Mouse (Mus musculus) cerebral cortex, adult 2 months (tissue): ENCODE data around the gene Rab26.

ENCODE experiments used
- WGBS: fragments of 180-500 bp; shearing (Covaris S2); methylation state at CpG from one replicate; pipeline ENCODE4 v1.1.7; 2018; 5-methylcytosine and 5-hydroxymethylcytosine counted together

Gene Rab26

DNA sequence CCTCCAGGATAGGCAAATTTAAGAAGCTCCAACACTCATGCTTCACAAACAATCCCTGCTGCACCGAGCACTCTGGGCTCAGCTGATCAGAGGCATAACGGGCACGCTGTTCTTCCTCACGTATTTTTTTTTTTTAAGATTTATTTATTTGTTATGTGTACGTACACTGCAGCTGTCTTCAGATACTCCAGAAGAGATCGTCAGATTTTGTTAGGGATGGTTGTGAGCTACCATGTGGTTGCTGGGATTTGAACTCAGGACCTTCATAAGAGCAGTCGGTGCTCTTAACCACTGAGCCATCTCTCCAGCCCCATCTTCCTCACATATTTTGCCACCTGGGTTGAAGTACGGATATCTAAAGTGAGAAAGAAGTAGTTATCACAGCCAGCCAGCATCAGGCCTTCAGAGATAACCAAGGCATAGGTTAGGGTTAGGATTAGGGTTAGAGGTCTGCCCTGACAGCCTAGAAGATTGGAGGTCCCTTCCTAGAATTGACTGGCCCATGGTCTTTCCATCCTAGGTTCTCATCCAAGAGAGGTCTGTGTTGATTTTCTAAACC, at the start of gene Rab26:
Gene Rab26 (minus strand): TSS at position 51 of the 559 bp plus-strand sequence.
- WGBS, result 65% methylated on average over 8 of the region's 8 CpGs

DNA sequence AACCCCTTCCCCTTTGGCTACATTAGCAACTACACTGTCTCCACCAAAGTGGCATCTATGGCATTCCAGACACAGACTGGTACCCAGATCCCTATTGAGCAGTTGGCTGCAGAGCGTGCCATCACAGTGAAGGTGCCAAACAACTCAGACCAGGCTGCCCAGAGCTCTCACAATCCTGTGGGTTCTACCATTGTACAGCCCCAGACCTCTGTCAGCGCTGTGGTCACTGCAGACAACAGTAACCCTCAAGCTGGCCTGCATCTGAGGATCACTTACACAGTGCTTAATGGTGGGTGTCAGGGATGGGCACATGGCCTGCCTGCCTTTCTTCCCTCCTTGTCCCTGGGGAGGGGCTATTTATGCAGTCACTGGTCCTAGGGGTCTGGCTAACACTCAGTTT, 46.3 kb upstream of the Rab26 start:
- 94% methylated on average over 2 of the region's 2 CpGs for WGBS

DNA sequence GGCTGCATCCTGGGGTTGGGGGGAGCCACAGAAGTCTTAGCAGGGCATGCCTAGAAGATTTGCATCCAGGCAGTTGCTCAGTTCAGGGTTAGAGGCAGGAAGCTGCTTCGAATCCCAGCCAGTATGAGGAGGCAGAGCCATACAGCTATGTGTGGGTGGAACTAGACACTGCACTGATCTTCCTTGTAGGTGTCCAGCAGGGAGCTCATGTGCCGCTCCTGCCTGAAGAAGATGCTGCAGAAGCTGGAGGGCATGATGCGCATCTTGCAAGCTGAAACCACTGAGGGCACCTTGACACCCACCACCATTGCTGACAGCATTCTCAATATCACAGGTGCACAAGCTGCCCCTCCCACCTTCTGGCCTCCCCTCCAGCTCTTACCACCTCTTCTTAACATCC, 45.5 kb upstream of the Rab26 start:
- WGBS, result 57% methylated on average over 3 of the region's 3 CpGs

DNA sequence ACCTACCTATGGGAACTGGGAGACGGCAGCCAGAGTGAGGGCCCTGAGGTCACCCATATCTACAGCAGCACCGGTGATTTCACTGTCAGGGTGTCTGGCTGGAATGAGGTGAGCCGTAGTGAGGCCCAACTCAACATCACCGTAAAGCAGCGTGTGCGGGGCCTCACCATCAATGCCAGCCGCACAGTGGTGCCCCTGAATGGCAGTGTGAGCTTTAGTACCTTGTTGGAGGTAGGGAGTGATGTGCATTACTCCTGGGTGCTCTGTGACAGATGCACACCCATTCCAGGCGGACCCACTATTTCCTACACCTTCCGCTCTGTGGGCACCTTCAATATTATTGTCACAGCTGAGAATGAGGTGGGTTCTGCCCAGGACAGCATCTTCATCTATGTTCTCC, 39.8 kb upstream of the Rab26 start:
- 94% methylated on average over 9 of the region's 9 CpGs for WGBS

DNA sequence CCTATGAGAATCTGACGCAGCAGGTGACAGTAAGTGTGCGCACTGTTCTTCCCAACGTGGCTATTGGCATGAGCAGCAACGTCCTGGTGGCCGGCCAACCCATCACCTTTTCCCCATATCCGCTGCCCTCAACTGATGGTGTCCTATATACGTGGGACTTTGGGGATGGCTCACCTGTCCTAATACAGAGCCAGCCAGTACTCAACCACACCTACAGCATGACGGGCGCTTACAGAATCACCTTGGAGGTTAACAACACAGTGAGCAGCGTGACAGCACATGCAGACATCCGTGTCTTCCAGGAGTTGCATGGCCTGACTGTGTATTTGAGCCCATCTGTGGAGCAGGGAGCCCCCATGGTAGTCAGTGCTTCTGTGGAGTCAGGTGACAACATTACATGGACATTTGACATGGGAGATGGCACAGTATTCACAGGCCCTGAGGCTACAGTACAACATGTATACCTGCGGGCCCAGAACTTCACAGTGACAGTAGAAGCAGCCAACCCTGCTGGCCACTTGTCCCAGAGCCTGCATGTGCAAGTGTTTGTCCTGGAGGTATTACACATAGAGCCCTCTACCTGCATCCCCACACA, 38.7 kb upstream of the Rab26 start:
- WGBS, result 91% methylated on average over 12 of the region's 12 CpGs

DNA sequence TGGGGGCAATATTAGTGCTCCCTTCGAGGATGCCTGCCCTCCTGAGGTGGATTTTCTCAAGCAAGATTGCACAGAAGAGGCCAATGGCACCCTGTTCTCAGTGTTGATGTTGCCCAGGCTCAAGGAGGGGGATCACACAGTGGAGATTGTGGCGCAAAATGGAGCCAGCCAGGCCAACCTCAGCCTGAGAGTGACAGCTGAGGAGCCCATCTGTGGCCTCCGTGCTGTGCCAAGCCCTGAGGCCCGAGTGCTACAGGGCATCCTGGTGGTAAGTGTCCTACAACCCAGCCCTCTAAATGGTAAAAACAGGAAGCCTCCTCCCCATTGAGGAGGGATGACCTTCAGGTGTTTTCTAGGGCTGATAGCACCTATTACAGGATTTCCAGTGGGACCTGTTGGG, 35.8 kb upstream of the Rab26 start:
- 78% methylated on average over 4 of the region's 4 CpGs for WGBS

DNA sequence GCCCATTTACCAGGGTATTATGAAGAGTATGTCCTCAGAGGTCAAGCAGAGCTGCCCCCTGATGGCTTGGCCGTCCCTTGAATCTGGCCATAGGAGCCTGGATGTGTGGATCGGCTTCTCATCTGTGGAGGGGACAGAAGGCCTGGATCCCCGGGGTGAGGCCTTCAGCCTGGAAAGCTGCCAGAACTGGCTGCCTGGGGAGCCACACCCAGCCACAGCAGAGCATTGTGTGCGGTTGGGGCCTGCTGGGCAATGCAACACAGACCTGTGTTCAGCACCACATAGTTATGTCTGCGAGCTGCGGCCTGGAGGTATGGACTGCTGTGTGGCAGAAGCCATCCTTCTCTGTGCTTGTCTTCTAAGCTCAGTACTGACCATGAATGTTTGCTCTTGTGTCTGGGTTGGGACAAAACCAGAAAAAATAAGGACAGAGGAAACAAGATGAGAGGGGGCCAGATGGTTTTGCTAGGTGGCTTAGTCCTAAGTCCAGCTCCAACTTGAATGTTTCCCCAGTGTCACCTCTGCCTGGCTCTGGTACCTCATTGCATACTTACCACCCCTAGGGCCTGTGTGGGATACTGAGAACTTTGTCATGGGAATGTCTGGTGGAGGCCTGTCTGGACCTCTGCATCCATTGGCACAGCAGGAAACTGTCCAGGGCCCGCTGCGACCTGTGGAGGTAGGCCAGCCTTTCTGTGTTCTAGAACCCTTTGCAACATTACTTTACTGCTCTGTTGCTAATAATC, 33.2 kb upstream of the Rab26 start:
- 51% methylated on average over 8 of the region's 8 CpGs for WGBS

DNA sequence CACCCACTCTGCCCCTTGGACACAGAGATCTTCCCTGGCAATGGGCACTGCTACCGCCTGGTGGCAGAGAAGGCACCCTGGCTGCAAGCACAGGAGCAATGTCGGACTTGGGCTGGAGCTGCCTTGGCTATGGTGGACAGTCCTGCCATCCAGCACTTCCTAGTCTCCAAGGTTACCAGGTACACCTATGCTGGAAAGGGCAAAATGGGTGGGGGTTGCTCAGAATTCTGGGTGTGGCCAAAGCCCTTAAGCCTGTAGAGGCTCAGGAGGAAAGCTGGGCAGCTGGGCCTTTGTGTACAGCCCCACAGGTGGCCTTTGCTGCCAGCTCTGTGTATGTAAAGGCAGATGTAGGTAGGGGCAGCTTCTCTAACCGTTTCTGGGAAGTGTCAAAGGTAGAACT, 31.8 kb upstream of the Rab26 start:
- WGBS, result 68% methylated on average over 3 of the region's 3 CpGs

DNA sequence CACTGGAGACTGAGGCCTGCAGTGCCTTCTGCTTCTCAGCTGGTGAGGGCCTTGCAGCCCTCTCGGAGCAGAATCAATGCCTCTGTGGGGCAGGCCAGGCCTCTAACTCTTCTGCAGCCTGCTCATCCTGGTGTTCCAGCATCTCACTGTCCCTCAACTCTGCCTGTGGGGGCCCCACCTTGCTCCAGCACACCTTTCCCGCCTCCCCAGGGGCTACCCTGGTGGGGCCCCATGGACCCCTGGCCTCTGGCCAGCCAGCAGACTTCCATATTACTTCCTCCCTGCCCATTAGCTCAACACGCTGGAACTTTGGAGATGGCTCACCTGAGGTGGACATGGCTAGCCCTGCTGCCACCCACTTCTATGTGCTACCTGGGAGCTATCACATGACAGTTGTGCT, 31.1 kb upstream of the Rab26 start:
- 76% methylated on average over 3 of the region's 3 CpGs for WGBS

DNA sequence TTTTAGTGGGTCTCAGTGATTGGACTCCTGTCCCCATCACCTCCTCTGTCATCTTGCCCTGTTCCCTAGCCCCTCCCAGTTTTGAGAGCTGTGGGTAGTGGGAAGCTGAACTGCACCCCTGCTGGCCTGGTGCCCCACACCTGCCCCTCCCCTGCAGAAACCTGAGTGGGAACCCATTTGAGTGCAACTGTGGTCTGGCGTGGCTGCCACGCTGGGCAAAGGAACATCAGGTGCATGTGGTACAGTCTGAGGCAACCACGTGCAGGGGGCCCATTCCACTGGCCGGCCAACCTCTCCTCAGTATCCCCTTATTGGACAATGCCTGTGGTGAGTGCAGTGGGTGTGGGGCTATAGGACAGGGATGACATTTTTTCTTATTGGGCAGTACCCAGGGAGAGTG, 30.4 kb upstream of the Rab26 start:
- 81% methylated on average over 4 of the region's 4 CpGs for WGBS

DNA sequence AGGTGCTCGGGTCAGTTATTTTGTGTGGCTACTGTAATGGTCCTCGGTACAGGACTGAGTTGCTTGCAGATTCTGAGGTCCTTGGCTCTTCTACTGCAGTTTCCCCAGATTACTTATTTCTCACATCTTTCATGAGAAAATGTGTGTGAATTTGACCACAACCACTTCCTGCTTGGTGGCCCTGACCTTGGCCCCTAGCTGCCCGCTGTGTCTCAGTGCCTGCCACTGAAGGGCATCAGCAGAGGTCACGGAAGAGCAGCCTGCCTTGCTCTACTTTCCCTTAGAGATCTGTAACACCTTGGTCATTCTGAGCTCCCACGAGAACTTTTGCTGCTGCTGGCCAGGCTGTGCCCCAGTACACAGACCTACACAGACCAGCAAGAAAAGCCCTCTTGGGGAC, 29.6 kb upstream of the Rab26 start:
- 84% methylated on average over 5 of the region's 5 CpGs for WGBS

DNA sequence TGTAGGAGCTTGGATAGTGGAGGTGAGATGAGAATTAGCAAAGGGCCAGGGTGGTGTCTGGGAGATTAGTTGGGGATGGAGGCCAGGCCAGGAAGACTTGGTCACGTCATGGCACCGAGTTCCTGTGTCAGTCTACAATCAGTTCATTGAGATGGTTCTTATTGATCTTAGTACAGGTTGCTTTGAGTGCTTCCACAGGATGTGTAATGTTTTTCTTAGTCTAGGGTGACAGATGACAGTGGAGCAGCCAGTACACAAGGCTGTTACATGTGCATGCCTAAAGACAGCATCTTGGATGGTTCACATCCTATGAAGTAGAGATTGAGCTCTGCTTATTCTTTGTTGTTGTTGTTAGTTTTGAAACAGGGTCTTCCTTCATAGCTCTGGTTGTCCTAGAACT, 27.6 kb upstream of the Rab26 start:
- 84% methylated on average over 2 of the region's 2 CpGs for WGBS

DNA sequence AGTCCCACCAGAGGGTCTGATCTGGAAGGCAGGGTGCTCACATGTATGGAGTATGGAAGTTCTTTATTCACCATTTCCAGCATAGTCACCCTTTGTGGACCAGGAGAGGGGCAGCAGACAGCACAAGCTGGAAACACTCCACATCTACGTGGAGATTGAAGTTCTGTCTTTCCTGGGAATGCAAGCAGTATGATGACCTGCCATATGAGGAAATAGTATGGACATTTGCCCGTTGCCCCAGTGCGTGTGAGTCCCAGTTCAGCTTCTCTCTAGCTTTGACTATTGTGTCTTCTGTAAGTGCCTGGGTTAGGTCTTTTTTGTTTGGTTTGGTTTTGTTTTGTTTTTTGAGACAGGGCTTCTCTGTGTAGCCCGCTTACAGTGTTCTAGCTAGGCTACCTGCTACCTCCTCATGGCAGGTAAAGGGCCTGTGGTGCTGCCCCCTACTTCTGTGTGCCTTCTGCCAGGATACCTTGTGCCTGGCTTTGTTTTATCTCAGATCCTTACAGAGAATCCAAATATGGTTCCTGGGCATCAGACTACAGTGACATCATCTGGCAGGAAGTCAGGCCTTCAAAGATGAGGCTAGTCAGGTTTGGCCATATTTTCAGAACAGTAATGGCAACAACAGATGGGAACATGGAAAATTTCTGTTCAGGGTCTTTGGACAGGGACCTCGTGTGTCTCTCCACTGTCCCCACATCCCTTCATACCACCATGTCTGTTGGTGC, 26.5 kb upstream of the Rab26 start:
- 70% methylated on average over 5 of the region's 5 CpGs for WGBS

DNA sequence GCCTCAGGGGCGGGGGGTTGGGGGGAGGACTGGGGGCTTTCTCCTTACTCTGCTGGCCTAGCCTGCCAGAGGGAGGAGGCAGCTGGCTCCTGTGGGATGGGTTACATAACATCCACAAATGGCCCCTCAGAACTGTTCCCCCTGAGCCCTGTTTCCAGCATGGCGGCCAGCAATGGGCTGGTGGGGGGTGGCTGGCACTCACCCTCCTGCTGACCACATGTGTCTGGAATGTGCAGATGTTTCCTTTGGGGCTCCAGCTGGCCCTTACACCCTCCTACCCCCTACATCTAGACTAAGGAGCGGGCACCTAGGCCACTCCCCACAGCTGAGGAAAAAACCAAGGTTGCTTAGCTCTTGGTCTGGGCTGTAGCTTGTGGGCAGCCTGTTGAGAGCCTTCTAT, 25.1 kb upstream of the Rab26 start:
- WGBS, result 44% methylated on average over 3 of the region's 3 CpGs

DNA sequence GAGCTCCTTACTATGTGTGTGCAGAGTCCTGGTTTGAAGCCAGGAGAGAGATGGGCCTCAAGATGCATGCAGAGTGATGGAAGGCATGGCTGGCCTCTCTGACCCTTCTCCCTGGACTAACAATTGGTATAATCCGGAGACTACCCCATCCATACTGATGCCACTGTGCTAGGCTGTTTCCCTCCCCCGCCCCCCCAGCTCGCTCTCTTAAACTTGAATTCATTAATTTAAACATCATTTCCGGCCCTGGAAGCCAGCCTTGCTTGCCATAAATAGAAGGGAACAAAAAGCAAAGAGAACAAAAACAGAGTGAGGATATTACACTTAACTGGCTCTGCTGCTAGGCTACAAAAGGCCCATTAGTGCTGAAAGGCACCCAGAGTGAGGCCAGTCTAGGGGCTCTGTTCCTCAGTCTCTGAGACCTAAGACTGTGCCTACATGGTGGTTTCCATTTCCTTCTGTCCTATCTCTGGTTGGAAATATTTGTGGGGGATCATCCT, 24.6 kb upstream of the Rab26 start:
- 19% methylated on average over 4 of the region's 4 CpGs for WGBS

DNA sequence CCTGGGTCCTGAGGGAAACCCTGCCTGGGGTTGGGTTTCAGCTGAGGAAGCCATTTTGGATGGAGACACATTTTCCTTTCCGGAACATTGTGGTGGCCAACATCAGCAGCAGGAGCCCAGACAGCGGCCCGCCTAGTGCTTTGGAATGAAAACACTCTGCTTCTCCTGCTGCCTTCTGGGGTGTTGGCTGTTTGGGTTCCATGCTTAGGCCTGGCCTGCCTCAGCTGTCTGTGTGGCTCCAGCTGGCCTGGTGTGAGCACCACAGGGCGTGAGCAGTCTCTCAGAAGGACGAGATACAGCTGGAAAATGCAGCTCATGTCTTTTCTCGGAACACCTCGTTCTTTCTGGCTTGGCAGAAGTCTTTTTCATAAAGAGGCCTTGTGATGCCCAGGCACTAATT, 23.1 kb upstream of the Rab26 start:
- WGBS, result 54% methylated on average over 7 of the region's 7 CpGs

DNA sequence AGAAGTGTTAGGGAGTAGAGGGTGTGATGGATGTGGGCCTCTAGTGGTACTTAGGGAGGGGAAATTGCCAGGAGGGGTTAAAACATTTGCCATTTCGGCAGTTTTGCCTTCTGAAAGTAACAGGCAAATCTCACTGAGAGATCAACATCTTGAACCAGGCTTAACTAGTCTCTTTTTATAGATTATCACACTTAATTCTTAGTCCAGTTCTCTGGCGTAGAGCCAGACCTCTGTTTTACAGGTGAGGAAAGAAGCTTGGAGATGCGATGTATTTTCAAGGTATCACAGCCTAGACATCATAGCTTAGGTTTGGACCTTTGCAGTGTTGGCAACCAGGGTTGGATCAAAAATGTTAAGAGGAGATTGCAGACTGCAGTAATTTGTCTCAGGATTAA, 17.0 kb upstream of the Rab26 start:
- WGBS, result 33% methylated on average over 3 of the region's 3 CpGs

DNA sequence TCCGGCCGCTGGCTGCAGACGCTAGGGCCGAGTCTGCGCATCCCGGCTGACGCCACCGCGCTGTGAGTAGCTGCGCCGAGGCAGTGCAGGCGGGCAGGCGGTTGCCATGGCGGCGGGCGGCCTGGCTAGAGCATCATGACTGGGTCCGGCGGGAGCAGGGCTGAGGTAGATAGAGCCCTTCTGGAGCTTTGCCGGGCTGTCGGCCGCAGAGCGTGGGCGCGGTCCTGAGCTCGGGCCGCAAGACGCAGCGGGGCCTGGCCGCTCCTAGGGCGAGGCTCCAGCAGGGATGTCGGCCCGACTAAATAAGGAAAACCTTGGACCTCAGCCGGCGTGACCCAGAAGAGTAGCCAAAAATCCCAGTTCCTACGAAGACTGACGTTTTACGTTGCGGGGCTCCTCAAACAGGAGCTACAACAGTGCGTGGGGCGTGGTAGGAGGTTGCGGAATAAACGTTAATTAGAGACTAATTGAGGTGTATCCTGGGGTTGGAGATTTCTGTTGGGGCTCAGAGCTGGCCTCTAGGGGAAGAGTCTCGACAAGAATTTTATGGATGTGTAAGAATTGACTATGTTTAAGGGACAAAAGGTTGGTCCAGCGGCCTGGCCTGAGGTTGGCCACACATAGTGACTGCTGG, 16.5 kb upstream of the Rab26 start:
- WGBS, result under 1% methylated on average over 44 of the region's 44 CpGs

DNA sequence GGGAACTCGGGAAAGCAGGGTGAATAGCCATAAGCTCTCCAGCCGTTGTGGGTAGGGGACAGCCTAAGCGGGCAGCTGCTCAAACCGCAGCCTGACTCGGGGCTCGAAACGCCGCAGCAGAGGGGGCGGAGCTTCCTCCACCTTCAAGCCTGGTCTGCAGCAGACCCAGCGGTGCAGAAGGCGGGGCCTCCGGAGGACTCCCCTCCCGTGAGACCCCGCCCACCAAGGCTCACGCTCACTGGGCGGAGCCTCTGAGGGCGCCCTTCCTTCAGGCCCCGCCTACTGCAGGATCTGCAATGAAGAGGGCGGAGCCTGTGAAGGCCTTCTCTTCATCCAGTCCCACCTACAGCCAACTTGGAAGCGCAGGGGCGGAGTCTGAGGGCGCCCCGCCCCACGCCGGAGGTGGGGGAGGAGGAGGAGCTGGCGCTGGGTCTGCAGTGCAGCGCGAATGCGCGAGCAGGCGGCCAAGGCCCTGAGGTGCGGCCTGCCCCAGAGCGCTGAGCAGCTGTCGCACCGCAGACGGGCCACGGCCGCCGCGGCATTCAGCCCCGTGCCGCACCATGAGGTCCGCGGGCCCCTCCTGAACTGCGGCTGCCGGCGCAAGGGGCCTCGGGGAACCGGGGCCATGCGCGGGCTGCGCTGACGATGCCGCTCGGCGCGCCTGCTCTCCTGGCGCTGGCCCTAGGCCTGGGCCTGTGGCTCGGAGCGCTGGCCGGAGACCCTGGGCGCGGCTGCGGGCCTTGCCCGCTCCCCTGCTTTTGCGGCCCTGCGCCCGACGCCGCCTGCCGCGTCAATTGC, 15.8 kb upstream of the Rab26 start, which contains the start of gene Pkd1:
Gene Pkd1 (plus strand): TSS at position 217 of the 798 bp plus-strand sequence.
- WGBS, result under 1% methylated on average over 72 of the region's 72 CpGs

DNA sequence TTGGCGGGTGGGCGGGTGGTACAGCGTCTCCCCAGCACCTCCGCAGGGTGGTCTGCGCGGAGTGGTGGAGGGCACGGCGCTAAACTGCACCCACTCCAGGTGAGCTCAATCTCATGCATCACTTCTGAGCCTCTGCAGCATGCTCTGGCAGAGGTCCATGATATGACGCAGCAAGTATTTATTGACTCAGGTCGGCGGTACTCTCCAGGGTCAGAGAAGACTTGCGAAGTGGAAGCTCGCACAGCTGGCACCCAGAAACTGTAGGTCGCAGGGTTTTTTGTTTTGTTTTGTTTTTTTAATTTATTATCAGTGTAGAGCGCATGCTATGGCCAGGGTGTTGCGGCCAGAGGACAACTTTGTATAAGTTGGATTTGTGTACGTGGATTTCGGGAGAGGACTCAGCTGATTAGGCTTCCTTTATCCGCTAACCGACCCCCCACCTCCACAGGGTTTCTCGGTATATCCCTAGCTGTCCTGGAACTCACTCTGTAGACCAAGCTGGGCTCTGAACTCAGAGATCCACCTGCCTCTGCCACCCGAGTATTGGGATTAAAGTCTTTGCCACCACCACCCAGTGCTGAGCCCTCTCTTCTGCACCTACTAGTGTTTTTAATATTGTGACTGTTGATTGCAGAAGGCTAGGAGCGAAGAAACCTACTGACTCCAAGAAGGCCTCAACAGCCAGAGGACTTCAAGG, 15.1 kb upstream of the Rab26 start:
- WGBS, result 12% methylated on average over 23 of the region's 23 CpGs

DNA sequence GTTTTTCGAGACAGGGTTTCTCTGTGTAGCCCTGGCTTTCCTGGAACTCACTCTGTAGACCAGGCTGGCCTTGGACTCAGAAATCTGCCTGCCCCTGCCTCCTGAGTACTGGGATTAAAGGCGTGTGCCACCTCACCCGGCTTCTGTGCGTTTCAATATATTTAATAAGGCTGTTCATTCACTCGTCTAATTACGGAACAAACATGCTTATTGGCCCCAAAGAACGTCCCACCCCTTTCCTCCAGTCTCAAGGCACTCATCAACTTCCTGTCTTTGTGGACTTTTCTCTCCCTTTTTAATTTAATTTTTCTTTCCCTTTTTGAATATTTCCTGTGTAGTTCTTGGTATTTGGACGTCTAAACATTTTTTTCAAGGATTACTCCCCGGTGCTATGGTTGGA, 14.4 kb upstream of the Rab26 start:
- 18% methylated on average over 9 of the region's 9 CpGs for WGBS
